Mouse (Mus musculus) induced T-regulatory cell, adult 2 months (primary cell): Measurements from ENCODE around the gene Hnrnpf.
A peak's percentile ranks its signal among the peaks of the same experiment; 100 is the strongest.
"Not testable (repeated sequence)": the region's sequence is repeated elsewhere in the genome, so short reads cannot be mapped to it uniquely, and the experiment has no call there.

ENCODE experiments used
- DNase-seq: peaks from one replicate; pipeline ENCODE4 v3.0.0-alpha.2; 2012; ENCODE audit warnings: low read depth

The Hnrnpf gene

GRCm38 (mm10) chr6:117900126-117901080 lies at the start of gene Hnrnpf:
Gene Hnrnpf, plus strand, starts transcription at chr6:117900324.
- DNase-seq = peak; percentile 93

- peak; percentile 60 for DNase-seq
These were observed 48.4 kb upstream of the Hnrnpf start for GRCm38 (mm10) chr6:117851747-117852146.

GRCm38 (mm10) chr6:117857990-117858389 lies 42.1 kb upstream of the Hnrnpf start:
- peak; percentile 39 for DNase-seq

- DNase-seq = no peak
These were observed 38.3 kb upstream of the Hnrnpf start, which contains the start of gene Zfp239 for GRCm38 (mm10) chr6:117861848-117862247. Gene Zfp239, plus strand, starts transcription at chr6:117862100.

GRCm38 (mm10) chr6:117862465-117862864 lies 37.7 kb upstream of the Hnrnpf start:
- no peak for DNase-seq

GRCm38 (mm10) chr6:117862899-117863620 lies 37.1 kb upstream of the Hnrnpf start:
- DNase-seq = peak; percentile 82

- DNase-seq = no peak
These were observed 36.4 kb upstream of the Hnrnpf start for GRCm38 (mm10) chr6:117863751-117864150.

GRCm38 (mm10) chr6:117868187-117868586 lies 31.9 kb upstream of the Hnrnpf start:
- no peak for DNase-seq

GRCm38 (mm10) chr6:117871034-117871433 lies 29.1 kb upstream of the Hnrnpf start:
- no peak for DNase-seq

GRCm38 (mm10) chr6:117873450-117873849 lies 26.7 kb upstream of the Hnrnpf start:
- DNase-seq = not testable (repeated sequence)

- DNase-seq = peak; percentile 50
These were observed 25.4 kb upstream of the Hnrnpf start for GRCm38 (mm10) chr6:117874621-117875281.

GRCm38 (mm10) chr6:117878700-117879407 lies 21.3 kb upstream of the Hnrnpf start:
- DNase-seq = peak; percentile 97

- peak; percentile 100 for DNase-seq
These were observed 20.6 kb upstream of the Hnrnpf start for GRCm38 (mm10) chr6:117879408-117880115.

- peak; percentile 64 for DNase-seq
These were observed 19.7 kb upstream of the Hnrnpf start for GRCm38 (mm10) chr6:117880394-117880838.

- peak; percentile 75 for DNase-seq
These were observed 18.9 kb upstream of the Hnrnpf start for GRCm38 (mm10) chr6:117881229-117881628.

- peak; percentile 85 for DNase-seq
These were observed 18.1 kb upstream of the Hnrnpf start for GRCm38 (mm10) chr6:117881997-117882396.

- DNase-seq = no peak
These were observed 14.2 kb upstream of the Hnrnpf start for GRCm38 (mm10) chr6:117885943-117886342.

- DNase-seq = no peak
These were observed 12.1 kb upstream of the Hnrnpf start for GRCm38 (mm10) chr6:117888032-117888431.

- DNase-seq = no peak
These were observed 11.5 kb upstream of the Hnrnpf start for GRCm38 (mm10) chr6:117888642-117889096.

GRCm38 (mm10) chr6:117890257-117890656 lies 9.9 kb upstream of the Hnrnpf start:
- peak; percentile 93 for DNase-seq
